Mouse (Mus musculus) gastrocnemius, adult 2 months (tissue): ENCODE measurements around the gene Acox1. TPM values are rescaled to one million over a fixed set of nuclear protein-coding genes. Genes with fewer than 3 reads are reported as not detected.

Experiments used
- DNase-seq: peaks from one replicate; pipeline ENCODE4 v3.0.0; 2022
- H3K27ac ChIP-seq: fragments of 200-600 bp; 2 replicates; pipeline ENCODE4 v1.8.1; 2022; ENCODE audit warnings: mild to moderate bottlenecking
- H3K4me3 ChIP-seq: fragments of 200-600 bp; 2 replicates; pipeline ENCODE4 v1.8.1; 2022; ENCODE audit warnings: mild to moderate bottlenecking, moderate library complexity
- CTCF ChIP-seq: fragments of 200-600 bp; IDR thresholded peaks from 2 replicates; pipeline ENCODE4 v1.8.1; 2022; ENCODE audit warnings: antibody characterized with exemption, mild to moderate bottlenecking, moderate library complexity
- intact Hi-C: fragments of 180-260 bp; cut with DNase I; formaldehyde crosslinking; loops from one replicate; pipeline ENCODE4 v1.15.1; 2025
- total RNA-seq, 2 experiments: library from RNA; stranded (reverse); gene quantifications; 2 replicates each; pipeline ENCODE4 v1.2.3; 2021

Gene Acox1
- total RNA-seq, 2 experiments from 2014 or later: 79.8 to 118 TPM

GRCm38 (mm10) chr11:116130488-116131205, 68.2 kb downstream of the Acox1 start, which contains the start of gene Trim65:
Gene Trim65, minus strand, starts transcription at chr11:116131128.
- peak within 1 kb of the TSS; percentile 99 for H3K27ac ChIP-seq
- peak; percentile 96 for TF ChIP-seq CTCF
- peak; percentile 95 for DNase-seq
- peak within 1 kb of the TSS; percentile 79 for H3K4me3 ChIP-seq
- intact Hi-C loops: loop anchor here (1.0 to 5.0 kb wide), 3 partner anchors 20 to 98 kb away; partner anchors contain the start of gene Unk

- H3K4me3 ChIP-seq: peak overlapping the region; percentile 79
- peak overlapping the region; percentile 99 for H3K27ac ChIP-seq
- intact Hi-C loops: loop anchor here (1.0 to 5.0 kb wide), 3 partner anchors 19 to 98 kb away; partner anchors contain the start of gene Unk
- DNase-seq: no peak
- no peak for TF ChIP-seq CTCF
These were observed 68.8 kb downstream of the Acox1 start for GRCm38 (mm10) chr11:116129993-116130487.

- TF ChIP-seq CTCF: no peak
- H3K27ac ChIP-seq: peak overlapping the region; percentile 99; the same call in 1 of the 2 replicates
- no peak for DNase-seq
- intact Hi-C loops: no loop called here
- peak overlapping the region; percentile 79 for H3K4me3 ChIP-seq
These were observed 69.6 kb downstream of the Acox1 start for GRCm38 (mm10) chr11:116129091-116129790.

- no peak for DNase-seq
- intact Hi-C loops: no loop called here
- Histone ChIP-seq H3K27ac (peak overlapping the region; percentile 57), H3K4me3 (peak overlapping the region; percentile 40)
- TF ChIP-seq CTCF: no peak
These were observed 70.9 kb downstream of the Acox1 start for GRCm38 (mm10) chr11:116127986-116128385.

DNA sequence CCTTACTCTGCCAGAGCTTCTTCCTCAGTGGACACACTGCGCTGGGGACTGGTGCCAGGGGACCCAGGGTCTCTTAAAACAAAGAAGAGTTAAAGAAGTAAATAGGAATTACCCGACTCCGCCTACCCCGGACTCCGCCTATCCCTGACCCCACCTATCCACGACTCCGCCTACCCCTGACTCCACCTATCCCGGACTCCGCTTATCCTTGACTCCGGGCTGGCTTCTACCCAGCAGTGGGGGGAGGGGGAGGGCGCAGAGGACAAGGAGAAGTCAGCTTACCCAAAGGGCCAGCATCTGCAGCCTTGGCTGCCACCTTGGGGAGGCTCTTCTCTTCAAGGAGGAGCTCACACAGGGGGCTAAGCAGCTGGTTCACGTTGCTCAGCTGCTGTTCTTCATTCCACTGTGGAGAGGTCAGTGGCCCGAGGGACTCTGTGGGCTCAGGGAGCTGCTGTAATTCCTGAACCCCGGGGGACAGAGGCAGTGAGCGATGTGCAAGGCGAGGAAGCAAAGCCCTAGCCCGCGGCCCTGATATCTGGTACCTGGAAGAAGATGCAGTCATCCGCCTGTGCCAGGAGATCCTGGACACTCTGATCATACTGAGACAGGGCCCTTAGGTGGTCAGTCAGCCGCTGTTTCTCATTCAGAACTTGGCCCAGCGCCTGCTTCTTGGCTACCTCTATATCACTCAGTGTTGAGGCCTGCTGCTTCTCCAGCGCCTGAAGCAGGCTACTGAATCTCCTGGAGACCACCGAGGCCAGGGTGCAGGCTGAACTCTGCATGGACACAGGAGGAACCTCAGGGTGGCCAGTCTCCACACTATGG, 71.5 kb downstream of the Acox1 start, which contains the start of gene Trim47:
Gene Trim47 (minus strand): TSS at position 55 of the 825 bp plus-strand sequence.
- DNase-seq: peak; percentile 84
- intact Hi-C loops: no loop called here
- no peak for TF ChIP-seq CTCF
- peak within 1 kb of the TSS; percentile 40 for H3K4me3 ChIP-seq
- H3K27ac ChIP-seq: peak within 1 kb of the TSS; percentile 57

GRCm38 (mm10) chr11:116126261-116126660, 72.6 kb downstream of the Acox1 start:
- TF ChIP-seq CTCF: no peak
- intact Hi-C loops: no loop called here
- Histone ChIP-seq H3K4me3 (no peak overlapping the region), H3K27ac (no peak overlapping the region)
- DNase-seq: no peak

Other genes with a start within 250 kb of the Acox1 start
- gene Itgb4, start 224.3 kb downstream of the Acox1 start, total RNA-seq: 1 to 10 TPM; 4.2 to 4.5 TPM
- gene Galk1, start 186.3 kb downstream of the Acox1 start, total RNA-seq: 1 to 10 TPM; 3.0 to 3.8 TPM
- gene H3f3b, start 171.1 kb downstream of the Acox1 start, total RNA-seq: 10 to 100 TPM; 55.9 to 58.7 TPM
- gene Unk, start 168.7 kb downstream of the Acox1 start, total RNA-seq: 1 to 10 TPM; 7.0 to 7.4 TPM
- under 1 TPM; 0.13 to 0.50 TPM for gene Unc13d, start 121.1 kb downstream of the Acox1 start, total RNA-seq
- gene Wbp2, start 112.0 kb downstream of the Acox1 start, total RNA-seq: 10 to 100 TPM; 77.2 to 81.8 TPM
- gene Trim47, start 71.8 kb downstream of the Acox1 start, total RNA-seq: 10 to 100 TPM in 1 of 2 experiments, 1 to 10 TPM in 1; 6.0 to 12.2 TPM
- 1 to 10 TPM; 4.2 to 6.6 TPM for gene Trim65, start 67.9 kb downstream of the Acox1 start, total RNA-seq
- 10 to 100 TPM; 47.5 to 61.5 TPM for gene Mrpl38, start 60.2 kb downstream of the Acox1 start, total RNA-seq
- gene Fbf1, start 30.9 kb downstream of the Acox1 start, total RNA-seq: 10 to 100 TPM; 10.5 to 11.5 TPM
- 10 to 100 TPM; 14.3 to 17.1 TPM for gene Ten1, start 190 bp downstream of the Acox1 start, total RNA-seq
- gene Evpl, start 39.0 kb upstream of the Acox1 start, total RNA-seq: under 1 TPM in 1 of 2 experiments, not detected in 1; 0.14 TPM
- gene Srp68, start 75.2 kb upstream of the Acox1 start, total RNA-seq: 10 to 100 TPM; 87.7 to 89.2 TPM
- gene Galr2, start 81.9 kb upstream of the Acox1 start, total RNA-seq: under 1 TPM in 1 of 2 experiments, not detected in 1; 0.33 TPM
- 100 to 1,000 TPM in 1 of 2 experiments, 10 to 100 TPM in 1; 74.1 to 106 TPM for gene Exoc7, start 108.2 kb upstream of the Acox1 start, total RNA-seq
- under 1 TPM in 1 of 2 experiments, not detected in 1; 0.14 TPM for gene Foxj1, start 136.4 kb upstream of the Acox1 start, total RNA-seq
- 10 to 100 TPM; 24.3 to 32.0 TPM for gene Rnf157, start 214.0 kb upstream of the Acox1 start, total RNA-seq
- gene Ubald2, start 235.0 kb upstream of the Acox1 start, total RNA-seq: 10 to 100 TPM; 38.7 to 50.9 TPM